Mouse (Mus musculus) left cerebral cortex, postnatal 14 days (tissue): ENCODE data around the gene Capg. TPM values are rescaled to one million over a fixed set of nuclear protein-coding genes. Genes with fewer than 3 reads are reported as not detected.

Experiments used
- DNase-seq, 2 experiments: peaks; one replicate each; pipeline ENCODE4 v3.0.0; 2021 to 2022; ENCODE audit warnings: low spot score in 2 of 2, mixed read lengths in 1 of 2
- intact Hi-C: fragments of 180-260 bp; cut with DNase I; formaldehyde crosslinking; loops from one replicate; pipeline ENCODE4 v1.15.1; 2025
- total RNA-seq, 2 experiments: library from RNA; stranded (reverse); gene quantifications; 2 replicates each; pipeline ENCODE4 v1.2.3; 2021

Gene Capg
- total RNA-seq, 2 experiments from 2014 or later, result 3.3 to 3.6 TPM

DNA sequence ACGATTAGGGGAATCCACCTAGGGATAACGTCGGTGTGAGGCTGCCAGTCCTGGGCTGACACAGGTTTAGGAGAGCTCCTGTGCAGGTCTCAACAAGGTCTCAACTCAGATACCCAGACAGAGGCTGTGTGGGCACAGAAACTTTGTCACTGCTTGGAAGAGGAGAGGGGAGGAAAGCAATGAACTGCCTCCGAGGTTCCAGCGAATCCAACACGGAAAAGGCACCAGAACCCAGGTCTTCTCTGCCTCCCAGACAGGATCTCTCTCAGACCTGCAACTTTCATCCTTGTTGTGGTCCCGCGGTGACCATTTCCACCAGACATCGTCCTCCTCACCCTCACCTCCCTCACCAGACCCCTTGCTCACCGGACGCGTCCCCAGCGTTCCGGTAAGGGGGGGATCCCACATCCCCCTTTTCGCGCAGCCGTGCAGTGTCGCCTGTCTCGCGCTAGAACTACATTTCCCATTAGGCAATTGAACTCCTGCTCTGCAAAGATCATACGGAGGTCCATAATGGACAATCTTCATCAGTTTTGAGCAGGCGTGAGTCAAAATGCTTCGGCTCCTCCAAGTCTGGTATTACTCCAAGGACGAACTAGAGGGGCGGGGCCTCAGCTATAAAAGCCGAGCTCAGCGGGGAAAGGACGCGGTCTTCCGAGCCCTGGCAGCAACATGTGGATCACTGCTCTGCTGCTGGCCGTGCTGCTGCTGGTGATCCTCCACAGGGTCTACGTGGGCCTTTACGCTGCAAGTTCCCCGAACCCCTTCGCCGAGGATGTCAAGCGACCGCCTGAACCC, 54.0 kb downstream of the Capg start, which contains the start of the genes Elmod3 and Retsat:
Gene Elmod3, minus strand, starts transcription at position 458 of the 798 bp plus-strand sequence.
Gene Retsat, plus strand, starts transcription at position 520 of the 798 bp plus-strand sequence.
- peak; percentile 88 to 97 for DNase-seq
- intact Hi-C loops, result no loop called here

DNA sequence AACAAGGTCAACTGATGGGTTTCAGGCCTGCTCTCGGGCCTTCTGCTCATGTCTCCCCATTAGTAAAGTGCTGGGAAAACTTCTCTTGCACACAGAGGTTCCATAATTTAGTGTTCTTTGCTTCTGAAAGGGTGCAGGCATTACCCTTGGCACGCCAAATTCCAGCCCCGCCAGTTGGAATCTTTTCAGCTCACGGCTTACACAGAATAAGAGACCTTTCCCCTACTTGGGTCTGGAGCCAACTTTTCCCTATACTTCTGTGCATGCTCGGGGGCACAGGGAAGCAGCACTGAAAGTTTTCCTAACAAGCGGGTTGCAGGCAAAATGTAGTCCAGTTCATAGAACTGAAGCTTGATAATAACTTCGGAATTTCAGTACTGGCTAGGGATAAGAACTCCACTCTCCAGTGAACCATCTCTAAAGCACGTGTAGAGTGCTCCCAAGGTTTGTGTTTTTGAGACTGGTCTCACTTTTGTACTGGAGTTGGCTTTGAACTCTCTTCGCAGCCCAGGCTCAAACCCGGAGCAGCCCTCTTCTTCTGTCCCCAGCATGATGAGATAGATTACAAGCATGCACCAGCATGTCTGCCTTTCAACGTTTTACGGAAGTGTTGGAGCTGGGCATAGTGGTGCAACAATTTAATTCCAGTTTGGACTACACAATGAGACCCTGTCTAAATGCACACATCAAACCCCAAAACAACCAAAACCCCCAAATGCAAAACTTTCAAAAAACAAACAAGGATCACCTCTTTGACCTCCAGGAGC, 54.8 kb downstream of the Capg start:
- DNase-seq, result peak; percentile 40 to 42
- intact Hi-C loops, result no loop called here

DNA sequence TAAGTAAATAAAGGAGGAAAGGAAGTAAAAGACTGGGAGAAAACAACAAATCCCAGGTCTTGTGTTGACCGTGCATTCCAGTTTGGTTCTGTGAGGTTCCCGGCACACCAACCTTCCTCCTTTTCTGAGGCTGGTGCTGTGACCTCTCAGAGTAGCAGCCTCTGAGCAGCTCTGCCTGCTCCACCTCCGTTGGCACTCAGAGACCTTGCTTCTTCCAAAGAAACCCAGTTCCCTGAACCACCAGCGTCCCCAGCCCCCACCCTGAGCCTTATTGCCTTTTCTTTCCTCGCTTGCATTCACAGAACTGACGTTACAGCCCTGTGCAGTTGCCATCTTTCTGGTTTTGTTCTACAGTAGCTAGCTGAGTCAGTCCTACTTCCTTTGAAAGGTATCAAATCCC, 56.0 kb downstream of the Capg start:
- DNase-seq, result no peak
- intact Hi-C loops, result no loop called here

DNA sequence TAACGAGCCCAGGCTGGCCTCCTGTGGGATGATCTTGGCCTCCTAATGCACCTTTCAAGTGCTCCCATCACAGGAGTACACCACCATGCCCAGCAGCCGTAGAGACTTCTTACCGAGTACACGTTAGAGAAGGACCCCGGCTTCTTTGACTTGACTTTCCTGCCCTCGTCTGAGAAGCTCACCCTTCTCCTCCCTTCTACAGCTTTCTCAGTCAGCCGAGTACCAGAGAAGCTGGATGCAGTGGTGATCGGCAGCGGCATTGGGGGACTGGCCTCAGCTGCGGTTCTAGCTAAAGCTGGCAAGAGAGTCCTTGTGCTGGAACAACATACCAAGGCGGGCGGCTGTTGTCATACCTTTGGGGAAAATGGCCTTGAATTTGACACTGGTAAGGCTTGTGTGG, 56.6 kb downstream of the Capg start:
- intact Hi-C loops, result no loop called here
- DNase-seq, result no peak

DNA sequence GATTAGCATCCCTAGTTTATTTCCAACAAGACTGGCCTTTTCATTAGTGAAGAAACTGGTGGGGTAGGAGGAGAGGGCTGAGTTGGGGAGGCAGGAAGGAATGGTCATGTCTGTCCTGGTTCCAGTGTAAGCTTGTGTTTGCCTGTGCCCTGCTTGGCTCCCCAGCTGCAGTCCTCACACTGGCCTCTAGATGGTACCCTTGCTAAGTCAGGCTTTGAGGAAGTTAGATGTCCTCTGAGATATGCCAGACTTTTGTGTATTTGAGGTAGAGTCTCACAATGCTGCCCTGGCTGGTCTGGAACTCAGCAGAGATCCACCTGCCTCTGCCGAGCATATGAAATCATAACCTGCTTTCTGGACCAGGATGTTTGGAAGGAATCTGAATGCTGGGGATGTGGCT, 57.5 kb downstream of the Capg start:
- intact Hi-C loops, result no loop called here
- peak; percentile 83 to 88 for DNase-seq

DNA sequence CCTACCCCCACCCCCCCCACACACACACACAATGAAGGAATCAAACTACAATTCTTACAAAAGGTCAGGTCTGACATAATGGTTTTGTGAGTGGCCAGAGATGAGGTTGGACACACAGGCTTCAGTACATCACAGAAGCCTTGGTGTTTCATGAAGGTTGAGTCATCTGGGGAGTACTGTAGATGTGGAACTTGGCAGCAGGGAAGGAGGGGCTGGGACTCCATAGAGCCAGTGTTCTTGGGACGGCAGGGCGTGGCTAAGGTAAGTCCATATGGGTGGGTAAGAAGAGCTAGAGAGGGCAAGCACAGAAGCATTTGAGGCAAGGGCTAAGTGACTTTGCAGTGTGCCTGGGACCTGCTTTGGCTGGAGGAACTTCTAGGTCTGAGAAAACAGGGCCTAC, 59.9 kb downstream of the Capg start:
- intact Hi-C loops, result no loop called here

DNA sequence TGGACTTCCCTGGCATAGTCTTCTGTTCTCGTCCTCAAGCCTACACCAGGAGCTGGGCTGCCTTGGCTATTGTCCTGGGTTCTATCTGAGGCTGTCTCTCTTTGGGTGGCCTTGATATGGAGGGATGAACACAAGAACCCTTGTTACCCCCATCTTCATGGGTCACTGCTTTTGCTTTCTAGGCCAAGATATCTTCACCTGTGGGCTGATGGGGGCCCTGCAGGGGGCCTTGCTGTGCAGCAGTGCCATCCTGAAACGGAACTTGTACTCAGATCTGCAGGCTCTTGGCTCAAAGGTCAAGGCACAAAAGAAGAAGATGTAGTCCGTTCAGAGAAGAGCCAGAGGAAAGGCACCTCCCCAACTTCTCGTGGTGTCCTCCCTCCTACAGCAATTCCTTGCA, 62.9 kb downstream of the Capg start:
- intact Hi-C loops, result no loop called here
- no peak for DNase-seq

More for the DNA sequence above, 59.9 kb downstream of the Capg start:
- no peak for DNase-seq

DNA sequence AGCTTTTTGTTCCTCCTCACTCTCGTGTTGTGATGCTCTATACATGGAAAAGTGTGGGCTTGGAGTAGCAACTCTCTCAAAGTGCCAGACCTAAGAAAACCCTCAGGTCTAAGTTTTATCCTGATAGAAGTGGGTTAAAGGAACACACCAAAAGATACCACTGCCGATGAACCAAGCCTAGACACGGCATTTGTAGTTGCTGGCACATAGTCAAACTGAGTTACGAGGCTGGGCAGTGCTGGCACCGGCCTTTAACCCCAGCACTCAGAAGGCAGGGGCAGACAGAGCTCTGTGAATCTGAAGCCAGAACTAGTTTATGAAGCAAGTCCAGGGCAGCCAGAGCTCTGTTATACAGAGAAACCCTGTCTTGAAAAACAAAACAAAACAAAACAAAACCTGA, 63.5 kb downstream of the Capg start:
- intact Hi-C loops, result no loop called here
- no peak for DNase-seq

DNA sequence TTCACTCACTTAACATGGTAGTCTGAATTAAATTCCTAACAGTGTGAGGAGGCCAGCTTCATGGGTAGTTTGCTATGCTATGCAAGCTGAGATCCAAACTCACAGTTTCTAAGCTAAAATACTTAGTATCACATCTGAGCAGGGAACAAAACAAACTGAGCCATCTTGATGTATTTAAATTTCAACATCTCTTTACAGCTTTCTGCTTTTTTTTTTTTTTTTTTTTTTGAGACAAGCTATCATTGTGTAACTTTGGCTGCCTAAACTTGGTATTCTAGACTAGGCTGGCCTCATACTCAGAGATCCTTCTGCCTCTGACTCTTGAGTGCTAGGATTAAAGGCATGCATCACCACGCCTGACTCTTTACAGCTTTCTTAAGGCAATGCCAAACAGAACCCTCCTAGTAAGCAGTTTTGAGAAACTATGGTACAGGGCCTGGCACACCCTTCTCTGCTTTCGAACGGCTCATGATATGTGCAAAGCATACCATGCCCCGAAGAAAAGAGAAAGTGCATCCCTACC, 64.5 kb downstream of the Capg start:
- intact Hi-C loops, result no loop called here
- no peak for DNase-seq

DNA sequence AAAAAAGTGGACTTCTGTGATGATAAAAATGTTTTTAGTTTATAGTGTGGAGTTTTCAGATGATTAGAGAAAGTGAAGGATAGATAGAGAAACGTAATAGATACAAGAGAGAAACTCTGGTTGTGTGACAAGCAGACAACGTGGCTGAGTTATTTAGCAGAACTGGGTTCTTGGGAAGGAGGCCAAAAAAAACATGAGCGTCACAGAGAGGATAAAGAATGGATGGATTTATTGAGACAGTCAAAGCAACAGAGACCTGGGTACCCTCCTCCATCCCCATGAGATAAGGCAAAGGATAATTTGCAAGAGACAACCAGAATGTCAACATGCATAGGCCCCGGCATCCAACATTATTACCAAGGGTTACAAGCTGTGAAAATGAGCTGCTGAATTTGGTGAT, 66.1 kb downstream of the Capg start:
- no peak for DNase-seq
- intact Hi-C loops, result no loop called here

Other genes starting within 250 kb of the Capg start
- gene Sftpb, start 239.8 kb upstream of the Capg start, total RNA-seq, result not detected
- gene Usp39, start 199.2 kb upstream of the Capg start, total RNA-seq, result 10 to 100 TPM; 34.3 to 34.9 TPM
- gene 0610030E20Rik, start 197.1 kb upstream of the Capg start, total RNA-seq, result 10 to 100 TPM; 13.2 to 15.4 TPM
- 10 to 100 TPM; 10.4 to 11.8 TPM for gene Tmem150a, start 188.9 kb upstream of the Capg start, total RNA-seq
- 10 to 100 TPM; 70.4 to 73.7 TPM for gene Rnf181, start 177.4 kb upstream of the Capg start, total RNA-seq
- 1 to 10 TPM; 4.2 to 7.1 TPM for gene Vamp5, start 163.9 kb upstream of the Capg start, total RNA-seq
- gene Vamp8, start 153.7 kb upstream of the Capg start, total RNA-seq, result 10 to 100 TPM in 1 of 2 experiments, 1 to 10 TPM in 1; 9.6 to 11.0 TPM
- gene Ggcx, start 130.1 kb upstream of the Capg start, total RNA-seq, result 10 to 100 TPM; 22.3 to 23.1 TPM
- 100 to 1,000 TPM; 170 to 173 TPM for gene Mat2a, start 104.8 kb upstream of the Capg start, total RNA-seq
- under 1 TPM; 0.70 to 0.92 TPM for gene Sh2d6, start 22.7 kb upstream of the Capg start, total RNA-seq
- gene Elmod3, start 54.0 kb downstream of the Capg start, total RNA-seq, result 10 to 100 TPM; 15.9 to 17.3 TPM
- 10 to 100 TPM; 41.6 to 43.8 TPM for gene Retsat, start 54.1 kb downstream of the Capg start, total RNA-seq
- gene Tgoln1, start 72.6 kb downstream of the Capg start, total RNA-seq, result 10 to 100 TPM; 64.0 to 67.5 TPM
- gene Tcf7l1, start 244.9 kb downstream of the Capg start, total RNA-seq, result 1 to 10 TPM; 4.8 to 5.0 TPM